Mouse (Mus musculus) bone marrow macrophage, adult 2 months (primary cell): ENCODE data around the gene C330007P06Rik. TPM values are rescaled to one million over a fixed set of nuclear protein-coding genes. Genes with fewer than 3 reads are reported as not detected.

Experiments used
- H3K27ac ChIP-seq: 2 replicates; pipeline ENCODE4 v1.5.1; 2012; ENCODE audit warnings: low read depth, low read length; ENCODE audit not compliant: insufficient read depth
- H3K4me1 ChIP-seq: 2 replicates; pipeline ENCODE4 v1.6.1; 2012; ENCODE audit warnings: low read length; ENCODE audit not compliant: control insufficient read depth, insufficient read depth
- H3K4me3 ChIP-seq: 2 replicates; pipeline ENCODE4 v1.5.1; 2012; ENCODE audit warnings: mild to moderate bottlenecking, low read length, moderate library complexity; ENCODE audit not compliant: insufficient read depth
- CTCF ChIP-seq: IDR thresholded peaks from 2 replicates; pipeline ENCODE4 v1.5.1; 2012; ENCODE audit warnings: low read depth, mild to moderate bottlenecking, low read length, moderate library complexity
- POLR2A ChIP-seq: IDR thresholded peaks from 2 replicates; pipeline ENCODE4 v1.6.1; 2012; ENCODE audit warnings: mild to moderate bottlenecking, low read depth, low read length, borderline replicate concordance
- polyA plus RNA-seq: library from polyadenylated mRNA; stranded (reverse); fragments of >200 nt; gene quantifications from 2 replicates; pipeline ENCODE4 v1.2.4, GENCODE M21; 2012; ENCODE audit not compliant: missing spikeins, insufficient read depth, insufficient read length

C330007P06Rik gene
- polyA plus RNA-seq, 1 experiment = 38.2 TPM

GRCm38 (mm10) chrX:36816953-36817441 is 56.9 kb downstream of the C330007P06Rik start:
- Histone ChIP-seq H3K4me1 (0 out of 2 replicates have a peak, but pooled peaks cover 2% of the 10 kb centered on the region), H3K4me3 (no peak overlapping the region), H3K27ac (no peak overlapping the region)
- TF ChIP-seq POLR2A = no peak
- TF ChIP-seq CTCF = no peak

DNA sequence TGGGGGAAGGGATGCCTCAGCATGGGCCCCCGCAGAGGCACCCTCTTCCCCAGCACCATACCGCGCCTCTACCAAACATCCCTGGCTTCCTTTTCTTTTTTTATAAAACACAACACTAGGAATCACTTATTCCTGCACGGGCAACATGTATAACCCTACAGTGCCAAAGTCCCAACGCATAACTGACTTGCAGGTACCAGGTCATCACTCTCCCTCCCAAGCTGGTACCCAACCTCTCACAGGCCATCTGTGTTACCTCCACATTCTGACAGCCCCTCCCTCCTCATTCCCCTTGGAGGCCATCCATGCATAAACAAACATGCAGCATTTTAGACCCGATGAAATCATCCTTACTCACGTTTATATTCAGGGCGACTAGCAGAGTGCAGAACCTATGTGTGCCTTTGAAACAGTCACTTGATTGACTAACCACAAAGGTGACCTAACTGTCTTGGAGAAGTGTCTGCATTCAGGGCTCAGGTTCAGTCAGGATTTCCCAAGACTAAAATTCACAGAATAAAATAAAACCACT is 57.5 kb downstream of the C330007P06Rik start:
- Histone ChIP-seq H3K4me1 (0 out of 2 replicates have a peak, but pooled peaks cover 2% of the 10 kb centered on the region), H3K27ac (no peak overlapping the region), H3K4me3 (no peak overlapping the region)
- TF ChIP-seq POLR2A (no peak), CTCF (no peak)

DNA sequence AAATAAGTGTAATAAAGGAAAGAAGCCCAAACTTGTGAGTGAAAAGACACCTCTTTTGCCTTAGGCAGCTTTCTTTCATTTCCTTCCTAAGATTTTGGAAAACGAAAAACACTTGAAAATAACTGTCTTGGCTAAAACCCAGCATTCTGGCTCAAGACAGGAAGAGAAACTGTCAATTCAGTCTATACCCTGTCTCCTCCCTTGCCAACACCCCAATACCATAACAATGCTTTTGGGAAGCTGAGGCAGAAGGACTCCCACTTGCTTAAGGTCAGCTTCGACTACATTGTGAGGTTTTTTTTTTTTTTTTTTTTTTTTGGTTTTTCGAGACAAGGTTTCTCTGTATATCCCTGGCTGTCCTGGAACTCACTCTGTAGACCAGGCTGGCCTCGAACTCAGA is 58.5 kb downstream of the C330007P06Rik start:
- no peak for TF ChIP-seq CTCF
- no peak for TF ChIP-seq POLR2A

GRCm38 (mm10) chrX:36815022-36815421 is 58.9 kb downstream of the C330007P06Rik start:
- 0 out of 2 replicates have a peak, but pooled peaks cover 2% of the 10 kb centered on the region for H3K4me1 ChIP-seq
- TF ChIP-seq POLR2A (no peak), CTCF (no peak)
- H3K4me3 ChIP-seq = no peak overlapping the region
- no peak overlapping the region for H3K27ac ChIP-seq

More for the DNA sequence above, 58.5 kb downstream of the C330007P06Rik start:
- Histone ChIP-seq H3K4me1 (0 out of 2 replicates have a peak, but pooled peaks cover 2% of the 10 kb centered on the region), H3K4me3 (no peak overlapping the region), H3K27ac (no peak overlapping the region)

DNA sequence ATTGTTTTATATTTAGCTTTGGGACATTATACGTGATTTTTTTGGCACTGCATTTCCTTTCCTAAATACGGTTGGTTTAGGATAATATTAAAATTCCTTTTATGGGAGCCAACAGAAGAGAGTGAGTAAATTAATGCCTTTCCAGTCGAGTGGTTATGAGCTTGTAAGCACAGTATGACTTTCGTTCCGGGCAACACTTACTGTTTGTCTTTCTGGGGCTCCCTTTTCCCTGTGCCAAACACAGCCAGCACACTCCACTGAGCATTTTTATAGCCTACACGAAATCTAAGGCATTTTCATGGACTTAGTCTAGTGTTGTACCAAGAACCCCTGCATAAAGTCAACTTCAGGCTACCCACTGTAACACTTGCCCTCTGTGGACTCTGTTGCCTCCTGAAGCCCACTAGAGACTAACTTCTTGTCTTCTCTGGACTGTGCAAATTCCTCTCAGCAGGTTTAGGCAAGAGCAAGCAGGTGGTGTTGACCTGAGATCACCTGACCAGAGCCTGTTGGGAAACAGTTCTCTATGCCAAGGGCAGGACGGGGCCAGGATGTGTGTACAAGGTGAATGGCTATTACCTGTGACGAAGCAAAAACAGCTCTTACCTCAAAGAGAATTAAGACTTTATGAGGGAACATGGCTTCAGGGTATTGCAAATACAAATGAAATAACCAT is 59.6 kb downstream of the C330007P06Rik start:
- no peak overlapping the region for H3K4me3 ChIP-seq
- no peak for TF ChIP-seq CTCF
- TF ChIP-seq POLR2A = no peak
- no peak overlapping the region for H3K27ac ChIP-seq
- H3K4me1 ChIP-seq = 0 out of 2 replicates have a peak, but pooled peaks cover 2% of the 10 kb centered on the region

- 0 out of 2 replicates have a peak, but pooled peaks cover 5% of the 10 kb centered on the region for H3K4me1 ChIP-seq
- no peak overlapping the region for H3K4me3 ChIP-seq
- H3K27ac ChIP-seq = no peak overlapping the region
- TF ChIP-seq CTCF = no peak
- no peak for TF ChIP-seq POLR2A
These were observed 62.5 kb downstream of the C330007P06Rik start for GRCm38 (mm10) chrX:36811377-36811776.

GRCm38 (mm10) chrX:36808318-36808683 is 65.6 kb downstream of the C330007P06Rik start:
- TF ChIP-seq POLR2A = no peak
- TF ChIP-seq CTCF = no peak

DNA sequence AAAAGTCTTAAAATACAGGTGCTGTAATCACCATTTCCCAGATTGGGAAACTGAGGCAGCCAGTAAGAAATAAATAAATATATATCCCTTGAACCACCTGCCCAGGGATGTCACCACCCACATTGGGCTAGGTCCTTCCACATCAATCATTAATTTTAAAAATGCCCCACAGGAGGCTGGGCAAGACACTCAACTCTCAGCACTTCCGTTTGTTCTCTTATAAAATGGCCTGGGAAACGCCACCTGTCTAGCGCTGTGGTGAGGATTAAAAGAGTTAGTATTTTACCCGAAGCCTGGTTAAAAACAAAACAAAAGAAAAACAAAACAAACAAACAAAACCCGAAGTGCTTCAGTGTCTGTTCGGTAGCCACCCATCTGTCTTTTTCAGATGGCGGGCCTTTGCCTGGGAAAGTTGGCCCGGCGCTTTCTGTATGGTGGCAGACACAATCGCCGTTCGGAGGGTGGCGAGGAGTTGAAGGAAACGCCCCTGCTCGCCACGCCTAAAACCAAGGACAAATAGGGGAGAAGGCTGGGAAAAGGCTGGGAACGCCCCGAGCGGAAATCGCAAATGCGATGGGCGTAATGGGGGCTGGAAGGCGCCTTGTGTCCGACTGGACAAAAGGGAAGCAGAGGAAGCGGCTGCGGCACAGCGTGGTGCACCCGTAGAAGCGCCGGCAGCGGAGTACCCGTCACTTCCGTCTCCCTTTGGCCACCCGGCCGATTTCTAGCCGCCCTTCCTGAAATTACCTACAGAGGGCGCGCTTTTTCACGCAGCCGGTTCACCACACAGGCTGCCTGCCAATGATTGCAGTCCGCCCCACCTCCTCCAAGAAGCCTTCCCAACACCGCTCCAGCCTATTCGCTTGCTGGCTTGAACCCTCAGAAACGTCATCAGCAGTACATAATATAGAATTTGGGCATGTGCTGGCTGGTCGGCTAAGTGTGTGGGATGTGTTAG is 66.3 kb downstream of the C330007P06Rik start:
- TF ChIP-seq POLR2A (no peak), CTCF (no peak)
- Histone ChIP-seq H3K27ac (peak overlapping the region; percentile 79), H3K4me3 (peak overlapping the region; percentile 49), H3K4me1 (peaks cover 5% of the 10 kb centered on the region)

More at GRCm38 (mm10) chrX:36808318-36808683, 65.6 kb downstream of the C330007P06Rik start:
- Histone ChIP-seq H3K27ac (0 out of 2 replicates have a peak overlapping the region, but pooled peaks have one; percentile 3), H3K4me3 (no peak overlapping the region), H3K4me1 (peaks cover 3% of the 10 kb centered on the region; the same call in 1 of the 2 replicates)

DNA sequence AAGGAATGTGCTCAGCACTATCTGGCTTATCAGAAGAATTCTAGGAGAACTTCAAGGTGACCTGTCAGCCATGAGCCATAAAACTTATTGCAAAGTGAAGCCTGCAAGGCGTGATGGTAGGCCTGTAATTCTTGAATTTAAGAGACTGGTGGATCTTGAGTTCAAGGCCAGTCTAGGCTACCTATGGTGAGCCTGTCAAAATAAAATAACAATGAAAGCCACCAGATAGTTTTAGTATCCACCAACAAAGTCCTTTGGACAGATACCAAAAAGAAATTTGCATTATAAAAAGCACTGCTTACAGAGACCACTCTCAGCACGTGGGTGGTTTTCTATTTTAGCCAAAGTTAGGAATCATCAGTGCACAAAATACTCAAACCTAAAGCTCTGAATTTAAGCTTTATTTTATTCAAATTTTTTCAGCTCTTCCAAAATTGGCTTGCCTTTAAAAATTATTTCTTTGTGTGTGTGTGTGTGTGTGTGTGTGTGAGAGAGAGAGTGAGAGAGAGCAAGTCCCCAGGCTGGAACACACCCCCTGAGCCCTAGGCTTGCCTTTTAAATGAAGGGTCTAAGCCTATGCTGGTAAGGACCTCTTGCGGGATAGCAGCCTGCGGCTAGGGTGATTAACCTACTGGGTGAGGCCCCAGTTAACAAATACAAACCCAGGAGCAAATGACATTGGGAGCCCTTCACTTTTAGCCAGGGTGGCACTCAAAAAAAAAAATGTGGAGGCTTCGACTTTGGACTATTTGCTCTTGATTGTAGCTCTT is 68.3 kb downstream of the C330007P06Rik start:
- no peak overlapping the region for H3K4me3 ChIP-seq
- TF ChIP-seq CTCF = no peak
- TF ChIP-seq POLR2A = no peak
- no peak overlapping the region for H3K27ac ChIP-seq
- peaks cover 15% of the 10 kb centered on the region for H3K4me1 ChIP-seq
